ENCODE assay signal across 8 mouse cellular contexts in the genomic region with DNA sequence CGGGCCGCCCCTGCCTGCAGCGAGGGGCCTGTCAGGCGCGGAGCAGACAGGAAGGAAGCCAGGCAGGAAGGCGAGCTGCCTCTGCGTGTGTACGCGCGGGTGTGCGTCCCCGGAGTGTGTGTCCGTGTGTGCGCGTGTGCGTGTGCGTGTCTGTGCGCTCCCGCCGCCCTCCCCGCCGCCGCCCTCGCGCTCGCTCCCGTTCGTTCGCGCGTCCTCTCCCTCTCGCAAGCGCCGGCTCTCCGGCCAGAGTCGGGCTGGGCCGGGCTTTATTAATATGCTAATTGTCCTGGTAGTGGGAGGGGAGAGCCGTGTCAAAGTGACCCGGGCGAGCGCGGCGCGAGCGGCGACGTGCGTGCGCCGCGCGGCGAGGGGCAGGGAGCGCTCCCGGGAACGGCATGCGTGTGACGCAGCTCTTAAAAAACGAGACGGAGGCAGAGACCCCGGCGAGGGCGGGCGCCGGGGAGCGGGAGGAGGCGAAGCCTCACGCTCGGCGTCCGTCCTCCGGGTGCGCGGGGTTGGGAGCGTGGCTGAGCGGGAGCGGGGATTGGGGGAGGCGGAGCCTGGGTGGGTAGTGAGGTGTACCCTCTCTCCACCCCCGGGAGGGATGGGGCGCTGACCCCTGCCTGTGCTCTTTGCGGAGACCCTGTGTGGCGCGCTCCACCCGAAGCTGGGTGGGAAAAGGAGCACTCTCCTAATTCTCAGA. TPM values are rescaled to one million over a fixed set of nuclear protein-coding genes. Genes with fewer than 3 reads are reported as not detected.
DNase-seq lines count a peak whose midpoint lies in the region; ATAC-seq and TF ChIP-seq lines count a peak whose summit lies in the region.

Ldb1 (minus strand) TSS at position 222 of the 703 bp plus-strand sequence.

- 0% methylated on average over 67 of the region's 84 CpGs for WGBS in hindbrain, embryonic 11.5 days
- WGBS in lung, postnatal 0 days: under 1% methylated on average over 51 of the region's 84 CpGs

- H3K4me1 ChIP-seq in ES-E14 (ENCODE audit: control insufficient read depth in 2 of 2, insufficient read depth in 2 of 2, low read length in 2 of 2, poor library complexity in 1 of 2): peaks cover 4 to 16% of the 10 kb centered on the region in 2 experiments
- peaks cover 32% of the 10 kb centered on the region for H3K4me1 ChIP-seq in hindbrain, embryonic 11.5 days (replicated peaks; ENCODE audit: control insufficient read depth, insufficient read depth, low read length)
- H3K4me1 ChIP-seq in lung, postnatal 0 days (ENCODE audit: insufficient read depth, low read depth, low read length): peaks cover 39% of the 10 kb centered on the region; the same call in 1 of the 2 replicates

- TF ChIP-seq CTCF in lung, postnatal 0 days (IDR thresholded peaks at IDR 0.05): no peak

- peak within 1 kb of the TSS; percentile 93 for H3K27ac ChIP-seq in ES-E14 (ENCODE audit: insufficient read depth, low read depth, low read length, poor library complexity, severe bottlenecking)
- peak within 1 kb of the TSS; percentile 97 for H3K27ac ChIP-seq in hindbrain, embryonic 11.5 days (ENCODE audit: low read depth, low read length)
- peak within 1 kb of the TSS; percentile 98 for H3K27ac ChIP-seq in lung, postnatal 0 days (ENCODE audit: low read length)

- in situ Hi-C loops in ES-E14 (cut with MboI; ENCODE audit: low sequenced_read_pairs in 2 of 2, unreplicated experiment in 2 of 2): no loop called here

- peak within 1 kb of the TSS; percentile 90 for H3K4me2 ChIP-seq in hindbrain, embryonic 11.5 days (replicated peaks; ENCODE audit: low read depth, low read length)
- H3K4me2 ChIP-seq in lung, postnatal 0 days (replicated peaks; ENCODE audit: low read depth, low read length): peak within 1 kb of the TSS; percentile 93

- peak; percentile 76 for ATAC-seq in hindbrain, embryonic 11.5 days (ENCODE audit: low FRiP score)
- peak; percentile 79 for ATAC-seq in lung, postnatal 0 days

- H3K9ac ChIP-seq in ES-E14 (ENCODE audit: insufficient read depth, low read depth, low read length, poor library complexity, severe bottlenecking): peak within 1 kb of the TSS; percentile 92
- peak within 1 kb of the TSS; percentile 92 for H3K9ac ChIP-seq in hindbrain, embryonic 11.5 days (ENCODE audit: low read depth, low read length)
- peak within 1 kb of the TSS; percentile 86 for H3K9ac ChIP-seq in lung, postnatal 0 days (replicated peaks; ENCODE audit: low read depth)

- peak; percentile 75 for DNase-seq in ES-E14 (ENCODE audit: low read depth, low spot score)
- peak; percentile 96 for DNase-seq in cerebellum, adult 9-11 months
- DNase-seq in frontal cortex, postnatal 10 days (ENCODE audit: low spot score in 2 of 2): peak; percentile 81 to 84
- DNase-seq in hindbrain, embryonic 11.5 days (ENCODE audit: low spot score): peak; percentile 88
- DNase-seq in layer of hippocampus, postnatal 10 days (ENCODE audit: low spot score in 2 of 2): peak; percentile 79 to 85
- DNase-seq in lung, postnatal 0 days (ENCODE audit: low spot score): peak; percentile 97
- DNase-seq in ovary, postnatal 14 days (ENCODE audit: low spot score): peak; percentile 80
- peak; percentile 65 to 68 for DNase-seq in thymus, postnatal 10 days (ENCODE audit: low spot score in 2 of 2)

- no peak for TF ChIP-seq EP300 in lung, postnatal 0 days (IDR thresholded peaks at IDR 0.05)

- peaks cover 5% of the 10 kb centered on the region; the same call in 1 of the 2 replicates for H3K36me3 ChIP-seq in ES-E14 (ENCODE audit: control insufficient read depth, insufficient read depth, low read length, poor library complexity, severe bottlenecking)
- H3K36me3 ChIP-seq in hindbrain, embryonic 11.5 days (ENCODE audit: control insufficient read depth, insufficient read depth, low read length): no peaks in the 10 kb centered on the region
- no peaks in the 10 kb centered on the region for H3K36me3 ChIP-seq in lung, postnatal 0 days (ENCODE audit: insufficient read depth, low read length)

- H3K27me3 ChIP-seq in hindbrain, embryonic 11.5 days (ENCODE audit: control insufficient read depth, insufficient read depth, low read length): no peaks in the 10 kb centered on the region
- no peaks in the 10 kb centered on the region for H3K27me3 ChIP-seq in lung, postnatal 0 days (replicated peaks; ENCODE audit: insufficient read depth, low read length)

- no peaks in the 10 kb centered on the region for H3K9me3 ChIP-seq in ES-E14 (ENCODE audit: control insufficient read depth, insufficient read depth, low read depth, low read length)
- no peaks in the 10 kb centered on the region for H3K9me3 ChIP-seq in hindbrain, embryonic 11.5 days (ENCODE audit: control insufficient read depth, low read length)
- H3K9me3 ChIP-seq in lung, postnatal 0 days (ENCODE audit: low read length): no peaks in the 10 kb centered on the region

- peak within 1 kb of the TSS; percentile 68 to 96 for H3K4me3 ChIP-seq in ES-E14 (ENCODE audit: insufficient read depth in 1 of 2, low read depth in 1 of 2, low read length in 2 of 2, poor library complexity in 1 of 2, severe bottlenecking in 1 of 2)
- H3K4me3 ChIP-seq in hindbrain, embryonic 11.5 days (ENCODE audit: low read depth, low read length): peak within 1 kb of the TSS; percentile 72
- H3K4me3 ChIP-seq in lung, postnatal 0 days (ENCODE audit: low read depth, low read length): peak within 1 kb of the TSS; percentile 95

TF ChIP-seq in ES-E14, 5 proteins besides CTCF, POLR2A, EP300 and RAD21:
- TF ChIP-seq HCFC1 (IDR thresholded peaks at IDR 0.05; ENCODE audit: borderline replicate concordance, insufficient read depth, low read length): peak; percentile 18; the same call in 1 of the 2 replicates
- TF ChIP-seq ZC3H11A (IDR thresholded peaks at IDR 0.05; ENCODE audit: borderline replicate concordance, low read depth, low read length): no peak
TF ChIP-seq in ES-E14: peak in this region for 1.

RNA-seq across cellular contexts. Expression of gene Ldb1, which starts in this region (rescaled TPM):
- 123 and 207 TPM in 2 replicates for total RNA-seq in ES-E14 (2012; rRNA removed)
- 87.9 and 95.8 TPM in 2 replicates for polyA plus RNA-seq in hindbrain, embryonic 11.5 days (2014; fragmentation: Nextera tagmentation; extraction: Ambion mirVana)
- total RNA-seq in layer of hippocampus, postnatal 10 days (2021): 100 to 1,000 TPM; 104 to 113 TPM
- 96.3 and 107 TPM in 2 replicates for polyA plus RNA-seq in lung, postnatal 0 days (2015; fragmentation: Nextera tagmentation; extraction: Ambion mirVana)

Comparison
In these comparisons a context has a peak if more than half of its experiments do, and no peak if none do; other contexts are left out.
1. Peak in every context shown above with its lines: DNase-seq, ATAC-seq, H3K4me3 ChIP-seq and H3K27ac ChIP-seq.